Mouse (Mus musculus) E14TG2a.4 (cell line): ENCODE results near the gene Srp54c.
"Not testable (repeated sequence)": the region's sequence is repeated elsewhere in the genome, so short reads cannot be mapped to it uniquely, and the experiment has no call there.

Source experiments
- CTCF ChIP-seq: conservative IDR thresholded peaks from 2 replicates; pipeline ENCODE4 v1.5.1; 2014; ENCODE audit warnings: low read length
- NANOG ChIP-seq: IDR thresholded peaks from 2 replicates; pipeline ENCODE4 v1.6.1; 2014; ENCODE audit warnings: borderline replicate concordance, low read length, mixed read lengths
- POU5F1 ChIP-seq: IDR thresholded peaks from 2 replicates; pipeline ENCODE4 v1.6.1; 2014; ENCODE audit warnings: low read length, borderline replicate concordance

DNA sequence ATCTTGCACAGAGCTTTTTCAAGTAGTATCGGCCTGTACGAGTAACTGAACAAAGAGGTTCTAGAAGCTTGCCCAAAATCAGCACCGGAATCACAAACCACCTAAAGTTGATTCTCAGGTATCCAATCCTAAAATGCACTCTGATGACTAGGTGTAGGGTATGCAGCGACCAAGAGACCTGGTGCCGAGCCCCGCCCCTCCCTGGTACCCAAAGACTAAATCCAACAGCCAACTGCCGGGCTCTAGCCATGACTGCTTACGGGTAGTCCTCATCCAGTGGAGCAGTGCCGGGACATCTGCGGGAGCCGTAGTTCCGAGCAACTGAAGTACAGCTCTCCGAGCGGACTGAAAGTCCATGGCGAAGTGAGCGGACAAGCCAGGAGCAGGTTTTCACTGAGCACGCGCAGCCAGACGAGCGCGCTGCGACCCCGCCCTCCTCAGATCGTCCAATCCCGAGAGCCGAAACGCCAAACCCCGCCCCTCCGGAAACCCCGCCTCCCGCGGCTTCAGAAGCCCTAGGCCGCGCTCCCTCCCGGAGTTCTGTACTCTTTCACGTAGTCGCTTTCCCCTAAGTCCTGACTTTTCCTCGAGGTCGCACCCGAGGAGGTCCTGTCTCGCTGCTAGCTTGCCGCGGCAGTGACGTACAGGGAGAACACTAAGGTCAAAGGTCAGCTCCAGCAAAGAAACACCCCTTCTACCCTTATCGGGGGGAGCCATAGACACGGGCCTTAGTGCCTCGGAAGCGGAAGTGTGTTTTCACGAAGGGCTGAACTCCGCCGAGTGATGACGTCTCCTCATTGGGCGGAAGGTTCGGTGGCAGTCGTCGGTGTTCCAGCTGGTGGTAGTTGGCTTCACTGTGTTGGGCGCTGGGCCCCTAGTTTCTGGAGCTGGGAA, at the start of gene Srp54c:
- TF ChIP-seq CTCF, NANOG, POU5F1: not testable (repeated sequence)
